Mouse (Mus musculus): ENCODE measurements at regions not wholly inside any gene's neighbourhood (a gene's known extent, or its start where the extent isn't known, plus 50 kb on each side); places are given as distances from the start of the nearest gene placed in this dataset.

- H3K4me3 ChIP-seq = no peak overlapping the region
- DNase-seq (ENCODE audit: low spot score) = no peak
- H3K27ac ChIP-seq = no peak overlapping the region
- H3K27me3 ChIP-seq (ENCODE audit: insufficient read depth, poor library complexity, severe bottlenecking) = no peaks in the 10 kb centered on the region
- H3K9me3 ChIP-seq = no peaks in the 10 kb centered on the region
- H3K4me1 ChIP-seq = no peaks in the 10 kb centered on the region
- WGBS = 52% methylated on average over 4 of the region's 4 CpGs
- no peaks in the 10 kb centered on the region for H3K36me3 ChIP-seq
Measured at GRCm38 (mm10) chr15:72208076-72208475, 1626.3 kb upstream of the Gm6569 start.

DNA sequence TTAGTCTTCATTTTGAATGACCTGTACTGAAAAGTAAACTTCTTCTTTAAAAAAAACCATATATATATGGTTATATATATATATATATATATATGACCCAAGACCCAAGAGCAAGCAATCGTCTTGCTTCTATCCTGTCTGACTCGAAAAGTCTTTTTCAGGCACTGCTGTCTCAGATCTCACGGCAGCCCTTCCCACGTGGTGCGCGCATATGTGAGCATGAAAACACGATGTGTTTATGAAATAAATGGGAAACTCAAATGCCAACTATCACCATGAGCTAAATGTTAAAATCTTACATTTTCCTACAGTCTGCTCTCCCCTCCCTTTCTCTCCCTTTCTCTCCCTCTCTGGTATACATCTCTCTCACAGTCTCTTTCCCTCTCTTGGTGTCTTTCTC is 1625.4 kb upstream of the Gm6569 start:
- no peak for DNase-seq (ENCODE audit: low spot score)
- Histone ChIP-seq H3K27ac (no peak overlapping the region), H3K4me3 (no peak overlapping the region), H3K9me3 (no peaks in the 10 kb centered on the region), H3K4me1 (no peaks in the 10 kb centered on the region), H3K36me3 (no peaks in the 10 kb centered on the region), H3K27me3 (ENCODE audit: insufficient read depth, poor library complexity, severe bottlenecking) (no peaks in the 10 kb centered on the region)
- WGBS = 83% methylated on average over 7 of the region's 7 CpGs

DNA sequence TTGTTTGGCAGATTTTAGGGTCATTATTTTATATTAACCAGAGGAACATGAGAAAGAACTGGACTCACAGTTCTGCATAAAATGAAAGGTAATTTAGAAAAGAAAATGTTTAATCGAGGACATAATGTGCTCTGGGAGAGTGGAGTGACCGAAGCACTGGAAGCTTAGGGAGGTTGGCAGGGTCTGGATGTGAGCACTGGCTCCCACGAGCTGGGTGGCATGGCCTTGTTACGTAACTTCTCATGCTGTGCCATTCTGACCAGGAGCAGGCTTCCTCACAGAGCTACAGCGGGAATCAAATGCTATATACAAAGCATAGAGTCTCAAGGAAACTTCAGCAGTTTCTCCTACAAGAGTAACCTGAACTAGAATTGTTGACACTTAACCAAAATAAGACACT is 1616.6 kb upstream of the Gm6569 start:
- no peak for DNase-seq (ENCODE audit: low spot score)
- Histone ChIP-seq H3K27ac (no peak overlapping the region), H3K9me3 (no peaks in the 10 kb centered on the region), H3K27me3 (ENCODE audit: insufficient read depth, poor library complexity, severe bottlenecking) (no peaks in the 10 kb centered on the region), H3K36me3 (no peaks in the 10 kb centered on the region), H3K4me3 (no peak overlapping the region), H3K4me1 (no peaks in the 10 kb centered on the region)
- 72% methylated on average over 5 of the region's 5 CpGs for WGBS

DNA sequence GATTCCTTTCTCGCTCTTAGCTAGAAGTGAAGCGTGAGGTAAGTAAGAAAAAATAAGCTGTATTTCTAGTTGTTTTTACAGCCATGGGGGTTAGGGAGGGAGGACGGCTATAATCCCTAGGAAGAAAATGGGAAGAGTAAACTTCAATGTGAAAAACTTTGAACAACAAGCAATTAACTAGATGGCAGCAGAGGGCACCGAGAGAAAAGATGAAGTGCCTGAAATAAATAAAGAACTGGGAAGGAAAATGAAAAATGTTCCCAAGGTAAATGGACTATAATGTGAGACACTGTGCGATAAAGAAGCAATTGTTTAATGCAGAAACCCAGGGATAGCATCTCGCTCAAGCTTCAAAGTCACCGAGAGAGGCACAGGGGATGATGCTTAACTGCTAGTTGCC is 1614.4 kb upstream of the Gm6569 start:
- Histone ChIP-seq H3K27ac (no peak overlapping the region), H3K4me1 (no peaks in the 10 kb centered on the region), H3K36me3 (no peaks in the 10 kb centered on the region), H3K4me3 (no peak overlapping the region), H3K9me3 (no peaks in the 10 kb centered on the region), H3K27me3 (ENCODE audit: insufficient read depth, poor library complexity, severe bottlenecking) (no peaks in the 10 kb centered on the region)
- 79% methylated on average over 7 of the region's 7 CpGs for WGBS
- no peak for DNase-seq (ENCODE audit: low spot score)

GRCm38 (mm10) chr15:72220786-72221185 is 1613.6 kb upstream of the Gm6569 start:
- H3K4me3 ChIP-seq = no peak overlapping the region
- H3K27me3 ChIP-seq (ENCODE audit: insufficient read depth, poor library complexity, severe bottlenecking) = no peaks in the 10 kb centered on the region
- 76% methylated on average over 6 of the region's 6 CpGs for WGBS
- no peak overlapping the region for H3K27ac ChIP-seq
- no peaks in the 10 kb centered on the region for H3K36me3 ChIP-seq
- H3K9me3 ChIP-seq = no peaks in the 10 kb centered on the region
- H3K4me1 ChIP-seq = no peaks in the 10 kb centered on the region
- DNase-seq (ENCODE audit: low spot score) = no peak

GRCm38 (mm10) chr15:72232355-72232754 is 1602.0 kb upstream of the Gm6569 start:
- WGBS = 33% methylated on average over 2 of the region's 2 CpGs
- no peak for DNase-seq (ENCODE audit: low spot score)
- no peak overlapping the region for H3K4me3 ChIP-seq

GRCm38 (mm10) chr15:72264619-72265018 is 1569.7 kb upstream of the Gm6569 start:
- H3K9me3 ChIP-seq = no peaks in the 10 kb centered on the region

More at GRCm38 (mm10) chr15:72232355-72232754, 1602.0 kb upstream of the Gm6569 start:
- H3K27me3 ChIP-seq (ENCODE audit: insufficient read depth, poor library complexity, severe bottlenecking) = no peaks in the 10 kb centered on the region
- no peak overlapping the region for H3K27ac ChIP-seq
- H3K4me1 ChIP-seq = no peaks in the 10 kb centered on the region
- no peaks in the 10 kb centered on the region for H3K9me3 ChIP-seq
- H3K36me3 ChIP-seq = no peaks in the 10 kb centered on the region

GRCm38 (mm10) chr15:72283846-72284245 is 1550.5 kb upstream of the Gm6569 start:
- no peak overlapping the region for H3K4me3 ChIP-seq
- no peaks in the 10 kb centered on the region for H3K36me3 ChIP-seq
- no peak overlapping the region for H3K27ac ChIP-seq
- H3K9me3 ChIP-seq = no peaks in the 10 kb centered on the region
- 60% methylated on average over 1 of the region's 1 CpGs for WGBS
- no peaks in the 10 kb centered on the region for H3K27me3 ChIP-seq (ENCODE audit: insufficient read depth, poor library complexity, severe bottlenecking)
- no peak for DNase-seq (ENCODE audit: low spot score)
- H3K4me1 ChIP-seq = no peaks in the 10 kb centered on the region

More at GRCm38 (mm10) chr15:72264619-72265018, 1569.7 kb upstream of the Gm6569 start:
- H3K27me3 ChIP-seq (ENCODE audit: insufficient read depth, poor library complexity, severe bottlenecking) = no peaks in the 10 kb centered on the region
- no peak overlapping the region for H3K27ac ChIP-seq
- 76% methylated on average over 3 of the region's 3 CpGs for WGBS
- no peaks in the 10 kb centered on the region for H3K4me1 ChIP-seq
- no peaks in the 10 kb centered on the region for H3K36me3 ChIP-seq
- no peak overlapping the region for H3K4me3 ChIP-seq
- no peak for DNase-seq (ENCODE audit: low spot score)

DNA sequence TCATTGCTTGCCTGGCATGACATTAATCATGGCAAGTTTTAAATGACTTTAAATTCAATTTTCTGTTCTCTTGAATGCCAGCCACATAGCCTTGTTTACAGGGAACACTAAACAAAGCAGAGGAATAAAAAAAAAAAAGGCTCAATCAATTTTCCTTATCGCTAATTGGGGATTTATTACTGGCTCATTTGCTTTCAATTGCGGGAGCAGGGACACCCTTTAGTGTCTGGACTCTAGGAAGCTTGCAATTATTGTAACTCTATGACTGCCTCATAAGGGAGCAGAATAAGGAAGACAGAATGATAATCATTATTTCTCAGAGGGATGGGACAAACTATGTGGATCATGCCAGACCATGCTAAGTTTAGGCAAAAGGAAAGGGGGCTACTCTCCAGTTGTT is 1537.7 kb upstream of the Gm6569 start:
- Histone ChIP-seq H3K36me3 (no peaks in the 10 kb centered on the region), H3K27me3 (ENCODE audit: insufficient read depth, poor library complexity, severe bottlenecking) (no peaks in the 10 kb centered on the region), H3K4me3 (no peak overlapping the region), H3K27ac (no peak overlapping the region), H3K4me1 (no peaks in the 10 kb centered on the region), H3K9me3 (no peaks in the 10 kb centered on the region)
- no peak for DNase-seq (ENCODE audit: low spot score)
- 84% methylated on average over 2 of the region's 2 CpGs for WGBS

DNA sequence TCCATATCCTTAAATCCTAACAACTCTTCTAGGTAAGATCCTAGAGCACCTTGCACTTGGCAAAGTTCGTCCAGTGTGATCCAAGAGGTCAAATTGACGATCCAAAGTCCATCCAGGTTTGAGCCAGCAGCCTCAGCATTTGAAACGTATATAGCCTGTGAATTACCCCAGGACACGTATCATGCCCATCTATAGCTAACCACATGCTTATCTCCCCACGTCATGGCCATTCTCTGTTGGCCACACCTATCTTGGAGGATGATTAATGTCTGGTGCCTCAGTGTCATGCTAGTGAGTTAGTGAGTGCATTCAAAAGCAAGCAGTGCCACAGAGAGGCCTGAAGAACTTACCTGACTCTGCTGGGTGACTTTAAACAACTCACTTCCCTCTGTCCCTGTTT is 1521.9 kb upstream of the Gm6569 start:
- H3K36me3 ChIP-seq = no peaks in the 10 kb centered on the region
- H3K4me3 ChIP-seq = no peak overlapping the region
- no peaks in the 10 kb centered on the region for H3K4me1 ChIP-seq
- DNase-seq (ENCODE audit: low spot score) = no peak
- no peak overlapping the region for H3K27ac ChIP-seq
- no peaks in the 10 kb centered on the region for H3K27me3 ChIP-seq (ENCODE audit: insufficient read depth, poor library complexity, severe bottlenecking)
- WGBS = 79% methylated on average over 5 of the region's 5 CpGs
- H3K9me3 ChIP-seq = no peaks in the 10 kb centered on the region

DNA sequence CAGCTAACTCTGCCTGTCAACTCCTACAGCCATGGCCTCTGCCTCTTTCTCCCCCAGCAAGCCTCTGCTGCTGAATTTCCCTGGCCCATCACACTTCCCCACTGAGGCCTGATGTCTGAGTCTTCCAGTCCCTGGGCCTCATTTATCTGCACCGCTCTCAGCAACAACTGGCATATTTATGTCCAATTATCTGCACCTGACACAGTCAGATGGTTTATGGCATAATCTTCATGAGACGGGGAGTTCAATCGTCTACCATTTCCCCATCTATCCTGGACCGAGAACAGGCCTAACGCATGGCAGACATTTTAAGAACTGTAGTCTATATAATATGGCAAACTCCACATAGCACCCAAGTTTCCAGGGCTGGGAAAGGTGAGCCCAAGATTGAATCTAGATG is 1512.8 kb upstream of the Gm6569 start:
- no peak overlapping the region for H3K4me3 ChIP-seq
- whole genome bisulfite sequencing = 87% methylated on average over 5 of the region's 5 CpGs
- no peaks in the 10 kb centered on the region for H3K4me1 ChIP-seq
- H3K9me3 ChIP-seq = no peaks in the 10 kb centered on the region
- no peak overlapping the region for H3K27ac ChIP-seq
- no peaks in the 10 kb centered on the region for H3K36me3 ChIP-seq
- H3K27me3 ChIP-seq (ENCODE audit: insufficient read depth, poor library complexity, severe bottlenecking) = no peaks in the 10 kb centered on the region
- DNase-seq (ENCODE audit: low spot score) = no peak

DNA sequence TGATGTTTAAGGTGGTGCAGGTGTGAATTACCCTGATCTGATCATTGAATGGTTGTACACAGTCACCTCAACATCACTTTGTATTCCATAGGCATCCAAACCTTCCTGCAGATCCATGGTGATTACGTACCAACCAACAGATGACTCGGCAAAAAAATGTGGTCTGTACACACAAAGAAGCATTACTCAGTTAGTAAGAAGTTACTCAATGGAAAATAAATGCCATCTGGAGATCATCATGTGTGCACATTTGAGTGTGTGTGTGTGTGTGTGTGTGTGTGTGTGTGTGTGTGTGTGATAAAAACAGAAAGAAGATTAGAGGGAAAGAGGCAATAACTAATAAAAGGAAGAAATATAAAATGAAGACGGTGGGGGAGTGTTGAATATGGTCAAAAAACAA is 1512.2 kb upstream of the Gm6569 start:
- Histone ChIP-seq H3K9me3 (no peaks in the 10 kb centered on the region), H3K36me3 (no peaks in the 10 kb centered on the region), H3K27ac (no peak overlapping the region), H3K4me3 (no peak overlapping the region), H3K27me3 (ENCODE audit: insufficient read depth, poor library complexity, severe bottlenecking) (no peaks in the 10 kb centered on the region), H3K4me1 (no peaks in the 10 kb centered on the region)
- WGBS = 87% methylated on average over 3 of the region's 3 CpGs
- DNase-seq (ENCODE audit: low spot score) = no peak

GRCm38 (mm10) chr15:72323158-72323557 is 1511.2 kb upstream of the Gm6569 start:
- Histone ChIP-seq H3K9me3 (no peaks in the 10 kb centered on the region), H3K4me1 (no peaks in the 10 kb centered on the region), H3K27ac (no peak overlapping the region), H3K36me3 (no peaks in the 10 kb centered on the region), H3K27me3 (ENCODE audit: insufficient read depth, poor library complexity, severe bottlenecking) (no peaks in the 10 kb centered on the region), H3K4me3 (no peak overlapping the region)
- no peak for DNase-seq (ENCODE audit: low spot score)
- WGBS = 76% methylated on average over 7 of the region's 7 CpGs

DNA sequence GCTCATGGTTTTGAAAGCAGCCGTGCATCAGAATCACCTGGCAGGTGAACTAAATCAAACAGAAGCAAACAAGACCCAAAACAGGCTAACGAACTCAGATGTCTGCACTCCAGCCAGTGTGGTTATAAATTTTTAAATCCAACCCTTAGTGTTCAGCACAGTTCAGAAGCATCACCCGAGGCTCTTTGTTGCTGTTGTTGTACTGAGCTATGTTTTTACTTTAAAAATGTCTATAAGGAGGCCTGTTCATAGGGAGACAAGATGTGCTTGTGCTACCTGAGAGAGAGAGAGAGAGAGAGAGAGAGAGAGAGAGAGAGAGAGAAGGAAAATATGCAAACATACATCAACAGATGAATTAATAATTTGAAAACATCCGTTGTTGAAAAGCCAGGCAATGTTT is 1503.1 kb upstream of the Gm6569 start:
- no peaks in the 10 kb centered on the region for H3K4me1 ChIP-seq
- H3K27me3 ChIP-seq (ENCODE audit: insufficient read depth, poor library complexity, severe bottlenecking) = no peaks in the 10 kb centered on the region
- H3K9me3 ChIP-seq = no peaks in the 10 kb centered on the region
- no peak overlapping the region for H3K27ac ChIP-seq
- no peaks in the 10 kb centered on the region for H3K36me3 ChIP-seq
- 74% methylated on average over 4 of the region's 4 CpGs for WGBS
- no peak for DNase-seq (ENCODE audit: low spot score)
- H3K4me3 ChIP-seq = no peak overlapping the region
